Mouse (Mus musculus) bone marrow macrophage, adult 2 months (primary cell): Measurements from ENCODE around the gene Gm10840. TPM values are rescaled to one million over a fixed set of nuclear protein-coding genes. Genes with fewer than 3 reads are reported as not detected.
A peak's percentile ranks its signal among the peaks of the same experiment; 100 is the strongest.

Source experiments
- H3K27ac ChIP-seq: 2 replicates; pipeline ENCODE4 v1.5.1; 2012; ENCODE audit warnings: low read depth, low read length; ENCODE audit not compliant: insufficient read depth
- H3K4me1 ChIP-seq: 2 replicates; pipeline ENCODE4 v1.6.1; 2012; ENCODE audit warnings: low read length; ENCODE audit not compliant: control insufficient read depth, insufficient read depth
- H3K4me3 ChIP-seq: 2 replicates; pipeline ENCODE4 v1.5.1; 2012; ENCODE audit warnings: mild to moderate bottlenecking, low read length, moderate library complexity; ENCODE audit not compliant: insufficient read depth
- CTCF ChIP-seq: IDR thresholded peaks from 2 replicates; pipeline ENCODE4 v1.5.1; 2012; ENCODE audit warnings: low read depth, mild to moderate bottlenecking, low read length, moderate library complexity
- POLR2A ChIP-seq: IDR thresholded peaks from 2 replicates; pipeline ENCODE4 v1.6.1; 2012; ENCODE audit warnings: mild to moderate bottlenecking, low read depth, low read length, borderline replicate concordance
- polyA plus RNA-seq: library from polyadenylated mRNA; stranded (reverse); fragments of >200 nt; gene quantifications from 2 replicates; pipeline ENCODE4 v1.2.4, GENCODE M21; 2012; ENCODE audit not compliant: missing spikeins, insufficient read depth, insufficient read length

Gene Gm10840
- polyA plus RNA-seq, 1 experiment = not detected

- H3K4me3 ChIP-seq = no peak overlapping the region
- H3K27ac ChIP-seq = no peak overlapping the region
- TF ChIP-seq CTCF = no peak
- TF ChIP-seq POLR2A = no peak
- peaks cover 23% of the 10 kb centered on the region for H3K4me1 ChIP-seq
Measured at GRCm38 (mm10) chr11:106178036-106178782, 17.6 kb downstream of the Gm10840 start.

- no peak for TF ChIP-seq CTCF
- no peak for TF ChIP-seq POLR2A
- Histone ChIP-seq H3K27ac (no peak overlapping the region), H3K4me3 (no peak overlapping the region), H3K4me1 (peaks cover 16% of the 10 kb centered on the region)
Measured at GRCm38 (mm10) chr11:106179711-106180448, 19.2 kb downstream of the Gm10840 start.

GRCm38 (mm10) chr11:106180449-106180801, 19.8 kb downstream of the Gm10840 start:
- Histone ChIP-seq H3K4me1 (peaks cover 16% of the 10 kb centered on the region), H3K27ac (no peak overlapping the region), H3K4me3 (no peak overlapping the region)
- no peak for TF ChIP-seq POLR2A
- no peak for TF ChIP-seq CTCF

GRCm38 (mm10) chr11:106187326-106187725, 26.7 kb downstream of the Gm10840 start:
- Histone ChIP-seq H3K4me1 (peaks cover 8% of the 10 kb centered on the region; the same call in 1 of the 2 replicates), H3K27ac (no peak overlapping the region), H3K4me3 (no peak overlapping the region)
- no peak for TF ChIP-seq CTCF
- no peak for TF ChIP-seq POLR2A

- TF ChIP-seq CTCF (no peak), POLR2A (no peak)
- Histone ChIP-seq H3K4me1 (peaks cover 13% of the 10 kb centered on the region; the same call in 1 of the 2 replicates), H3K27ac (no peak overlapping the region), H3K4me3 (no peak overlapping the region)
Measured at GRCm38 (mm10) chr11:106191716-106192115, 31.1 kb downstream of the Gm10840 start.

GRCm38 (mm10) chr11:106192241-106192640, 31.6 kb downstream of the Gm10840 start:
- Histone ChIP-seq H3K4me3 (peak overlapping the region; percentile 65), H3K4me1 (peaks cover 13% of the 10 kb centered on the region; the same call in 1 of the 2 replicates), H3K27ac (no peak overlapping the region)
- TF ChIP-seq POLR2A = no peak
- TF ChIP-seq CTCF = no peak

- peaks cover 13% of the 10 kb centered on the region; the same call in 1 of the 2 replicates for H3K4me1 ChIP-seq
- TF ChIP-seq POLR2A = no peak; the same call in 1 of the 2 replicates
- TF ChIP-seq CTCF = 0 out of 2 replicates have a peak, but pooled peaks have one; percentile 16
- H3K4me3 ChIP-seq = peak overlapping the region; percentile 65
- H3K27ac ChIP-seq = peak overlapping the region; percentile 50
Measured at GRCm38 (mm10) chr11:106192657-106193370, 32.2 kb downstream of the Gm10840 start.

- peak overlapping the region; percentile 78 for H3K27ac ChIP-seq
- TF ChIP-seq CTCF = no peak
- peak overlapping the region; percentile 65 for H3K4me3 ChIP-seq
- H3K4me1 ChIP-seq = peaks cover 13% of the 10 kb centered on the region; the same call in 1 of the 2 replicates
Measured at GRCm38 (mm10) chr11:106193371-106194154, 32.9 kb downstream of the Gm10840 start.

- H3K27ac ChIP-seq = peak overlapping the region; percentile 78
- H3K4me3 ChIP-seq = peak overlapping the region; percentile 63
- no peak for TF ChIP-seq POLR2A
- no peak for TF ChIP-seq CTCF
- peaks cover 13% of the 10 kb centered on the region; the same call in 1 of the 2 replicates for H3K4me1 ChIP-seq
Measured at GRCm38 (mm10) chr11:106194155-106194541, 33.5 kb downstream of the Gm10840 start.
